ENCODE assay signal across 1 mouse cellular context in genomic region chr2:165888813-165889221, GRCm38 (mm10).
TF ChIP-seq lines count a peak whose summit lies in the region.

No protein-coding gene starts in this region.

TF ChIP-seq in MEL, 35 proteins besides CTCF, POLR2A, EP300 and RAD21 (continued from another document):
- TF ChIP-seq KAT2A (conservative IDR thresholded peaks at IDR 0.05; ENCODE audit: low read depth, low read length) (no peak), POLR2AphosphoS5 (IDR thresholded peaks at IDR 0.05; ENCODE audit: borderline replicate concordance, low read depth, low read length) (peak; percentile 3; the same call in 1 of the 2 replicates), SMC3 (IDR thresholded peaks at IDR 0.05; ENCODE audit: low read depth, low read length) (no peak), UBTF (IDR thresholded peaks at IDR 0.05; ENCODE audit: borderline replicate concordance, insufficient read depth, low read depth, low read length) (no peak), MAFK (IDR thresholded peaks at IDR 0.05; ENCODE audit: borderline replicate concordance, low read depth, low read length) (peak; percentile 5; the same call in 1 of the 2 replicates), ZNF384 (IDR thresholded peaks at IDR 0.05; ENCODE audit: low read depth, low read length) (no peak)
